Mouse (Mus musculus) c-Kit-positive CD71-positive TER-119-positive erythroid progenitor cells, embryonic 14.5 days (primary cell): ENCODE measurements at regions not wholly inside any gene's neighbourhood (a gene's known extent, or its start where the extent isn't known, plus 50 kb on each side); places are given as distances from the start of the nearest gene placed in this dataset.

Experiments
- DNase-seq: peaks from one replicate; pipeline ENCODE4 v3.0.0-alpha.2; 2013; ENCODE audit warnings: low spot score

- no peak for DNase-seq
Measured at GRCm38 (mm10) chr15:17289221-17289620, 560.7 kb downstream of the Cdh9 start.
